Mouse (Mus musculus) midbrain, embryonic 13.5 days (tissue): ENCODE data around the gene Rph3a. TPM values are rescaled to one million over a fixed set of nuclear protein-coding genes. Genes with fewer than 3 reads are reported as not detected.
A peak's percentile ranks its signal among the peaks of the same experiment; 100 is the strongest.

ENCODE experiments used
- ATAC-seq: fragments of 200-750 bp; cut with Nextera tagmentation; 2 replicates; pipeline ENCODE4 v1.8.0; 2017; ENCODE audit warnings: mild to moderate bottlenecking, moderate TSS enrichment, moderate library complexity
- H3K27ac ChIP-seq: fragments of 300-500 bp; sonication (generic); 2 replicates; pipeline ENCODE4 v1.5.1; 2015; ENCODE audit warnings: inconsistent platforms, mild to moderate bottlenecking, moderate library complexity
- H3K27me3 ChIP-seq: fragments of 300-500 bp; sonication (generic); 2 replicates; pipeline ENCODE4 v1.6.1; 2015; ENCODE audit warnings: mild to moderate bottlenecking, inconsistent platforms
- H3K36me3 ChIP-seq: fragments of 300-500 bp; sonication (generic); 2 replicates; pipeline ENCODE4 v1.6.1; 2015; ENCODE audit warnings: mild to moderate bottlenecking, inconsistent platforms
- H3K4me1 ChIP-seq: fragments of 300-500 bp; sonication (generic); replicated peaks from 2 replicates; pipeline ENCODE4 v1.6.1; 2015; ENCODE audit warnings: inconsistent platforms
- H3K4me2 ChIP-seq: fragments of 300-500 bp; sonication (generic); replicated peaks from 2 replicates; pipeline ENCODE4 v1.6.1; 2015; ENCODE audit warnings: moderate library complexity, mild to moderate bottlenecking, inconsistent platforms
- H3K4me3 ChIP-seq: fragments of 300-500 bp; sonication (generic); replicated peaks from 2 replicates; pipeline ENCODE4 v1.5.1; 2015; ENCODE audit warnings: mild to moderate bottlenecking, inconsistent platforms
- H3K9ac ChIP-seq: fragments of 300-500 bp; sonication (generic); replicated peaks from 2 replicates; pipeline ENCODE4 v1.6.1; 2015; ENCODE audit warnings: mild to moderate bottlenecking, inconsistent platforms
- H3K9me3 ChIP-seq: fragments of 300-500 bp; sonication (generic); 2 replicates; pipeline ENCODE4 v1.6.1; 2016; ENCODE audit warnings: mild to moderate bottlenecking, inconsistent platforms
- WGBS: fragments of 180-500 bp; shearing (Covaris S2); methylation state at CpG from one replicate; pipeline ENCODE4 v1.1.7; 2015; 5-methylcytosine and 5-hydroxymethylcytosine counted together
- polyA plus RNA-seq: library from polyadenylated mRNA; unstranded; fragments of >200 nt; fragmentation: Nextera tagmentation; extraction: Ambion mirVana; gene quantifications from 2 replicates; pipeline ENCODE4 v1.2.1, GENCODE M21; 2015

The Rph3a gene
- polyA plus RNA-seq, 1 experiment from 2014 or later = 9.1 TPM

DNA sequence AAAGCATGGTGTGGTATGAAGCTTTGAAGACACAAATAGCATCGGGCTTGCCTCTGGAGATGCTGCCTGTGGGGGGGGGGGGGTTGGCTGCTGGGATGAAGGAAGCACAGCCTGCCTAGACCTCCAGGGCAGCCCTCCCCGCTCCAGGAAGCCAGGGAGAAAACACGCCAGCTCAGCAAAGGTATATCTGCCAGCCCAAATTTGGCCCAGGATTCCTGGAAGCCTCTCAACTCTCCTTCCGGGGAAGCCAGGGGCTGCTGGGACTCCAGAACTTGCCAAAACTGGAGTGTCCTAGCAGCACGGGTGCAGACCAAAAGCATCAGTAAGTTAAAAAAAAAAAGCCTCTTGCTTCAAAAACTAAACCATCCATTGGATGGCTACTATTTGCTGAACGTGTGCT is 37.6 kb downstream of the Rph3a start:
- Histone ChIP-seq H3K4me2 (no peak overlapping the region), H3K27me3 (no peaks in the 10 kb centered on the region; the same call in 1 of the 2 replicates), H3K9ac (no peak overlapping the region), H3K27ac (no peak overlapping the region), H3K4me3 (no peak overlapping the region), H3K9me3 (no peaks in the 10 kb centered on the region), H3K36me3 (no peaks in the 10 kb centered on the region), H3K4me1 (peaks cover 3% of the 10 kb centered on the region; the same call in 1 of the 2 replicates)
- WGBS = 88% methylated on average over 6 of the region's 6 CpGs
- ATAC-seq = no peak

DNA sequence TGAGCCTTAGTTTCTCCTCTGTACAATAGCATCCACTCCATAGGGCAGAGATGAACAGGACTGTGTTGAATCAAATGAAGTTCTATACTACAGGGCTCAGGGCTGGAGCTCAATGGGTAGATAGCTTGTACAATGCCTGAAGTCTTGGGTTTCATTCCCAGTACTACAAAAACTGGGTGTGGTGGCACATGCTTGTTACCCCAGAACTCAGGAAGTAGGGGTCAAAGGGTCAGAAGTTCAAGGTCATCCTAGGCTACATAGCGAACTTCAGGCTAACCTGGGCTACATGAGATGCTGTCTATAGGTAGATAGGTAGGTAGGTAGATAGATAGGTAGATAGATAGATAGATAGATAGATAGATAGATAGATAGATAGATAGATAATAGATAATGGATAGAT is 38.6 kb downstream of the Rph3a start:
- Histone ChIP-seq H3K36me3 (no peaks in the 10 kb centered on the region), H3K9ac (no peak overlapping the region), H3K4me2 (no peak overlapping the region), H3K9me3 (no peaks in the 10 kb centered on the region), H3K27ac (no peak overlapping the region), H3K27me3 (no peaks in the 10 kb centered on the region; the same call in 1 of the 2 replicates), H3K4me3 (no peak overlapping the region), H3K4me1 (peaks cover 3% of the 10 kb centered on the region; the same call in 1 of the 2 replicates)
- ATAC-seq = no peak
- WGBS = 78% methylated on average over 1 of the region's 1 CpGs

DNA sequence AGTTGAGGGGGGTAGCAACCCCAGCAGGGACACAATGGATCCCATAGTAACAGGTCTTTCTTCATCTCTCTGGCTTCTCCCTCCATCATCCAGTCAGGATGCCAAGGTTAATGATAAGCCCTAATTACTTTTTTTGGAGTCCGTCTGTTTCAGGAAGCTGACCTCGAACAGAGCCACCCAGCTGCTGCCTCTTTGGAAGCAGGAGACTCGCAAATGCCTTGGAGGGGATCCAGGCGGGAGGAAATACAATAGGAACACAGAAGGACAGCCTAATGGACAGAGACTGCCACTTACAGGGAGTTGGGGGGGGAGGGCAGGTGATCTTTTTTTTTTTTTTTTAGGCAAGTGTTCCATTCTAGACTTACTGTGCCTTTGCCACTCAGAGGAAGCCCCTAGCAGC is 40.2 kb downstream of the Rph3a start:
- ATAC-seq = no peak
- Histone ChIP-seq H3K36me3 (no peaks in the 10 kb centered on the region), H3K4me3 (no peak overlapping the region), H3K27ac (no peak overlapping the region), H3K4me1 (peaks cover 3% of the 10 kb centered on the region; the same call in 1 of the 2 replicates), H3K4me2 (no peak overlapping the region), H3K27me3 (no peaks in the 10 kb centered on the region; the same call in 1 of the 2 replicates), H3K9me3 (no peaks in the 10 kb centered on the region), H3K9ac (no peak overlapping the region)
- WGBS = 30% methylated on average over 4 of the region's 4 CpGs

DNA sequence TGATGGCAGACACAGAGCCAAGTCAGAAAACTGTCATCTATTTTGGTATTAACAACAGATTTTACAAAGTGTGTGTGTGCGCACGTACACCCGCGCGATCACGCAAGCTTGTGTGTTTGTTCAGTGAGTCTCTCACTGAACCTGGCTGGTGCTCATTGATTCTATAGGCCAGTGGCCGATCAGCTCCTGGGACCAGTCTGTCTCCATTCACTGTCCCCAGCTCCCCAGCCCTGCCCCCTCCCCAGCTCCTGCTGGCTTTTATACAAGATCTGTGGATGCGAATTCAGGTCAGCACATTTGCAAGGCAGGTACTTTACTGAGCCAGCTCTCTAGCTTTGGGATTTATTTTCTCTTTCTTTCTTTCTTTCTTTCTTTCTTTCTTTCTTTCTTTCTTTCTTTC is 41.1 kb downstream of the Rph3a start:
- Histone ChIP-seq H3K9ac (no peak overlapping the region), H3K36me3 (no peaks in the 10 kb centered on the region), H3K27me3 (no peaks in the 10 kb centered on the region; the same call in 1 of the 2 replicates), H3K9me3 (no peaks in the 10 kb centered on the region), H3K27ac (no peak overlapping the region), H3K4me1 (peaks cover 3% of the 10 kb centered on the region; the same call in 1 of the 2 replicates), H3K4me2 (no peak overlapping the region), H3K4me3 (no peak overlapping the region)
- ATAC-seq = no peak
- WGBS = 82% methylated on average over 8 of the region's 8 CpGs

GRCm38 (mm10) chr5:120968134-120968532 is 41.8 kb downstream of the Rph3a start:
- H3K4me1 ChIP-seq = peaks cover 3% of the 10 kb centered on the region; the same call in 1 of the 2 replicates
- H3K4me2 ChIP-seq = no peak overlapping the region
- H3K4me3 ChIP-seq = no peak overlapping the region
- no peaks in the 10 kb centered on the region for H3K9me3 ChIP-seq
- no peak overlapping the region for H3K9ac ChIP-seq
- WGBS = 69% methylated on average over 4 of the region's 4 CpGs
- no peak for ATAC-seq
- H3K36me3 ChIP-seq = no peaks in the 10 kb centered on the region
- H3K27me3 ChIP-seq = no peaks in the 10 kb centered on the region; the same call in 1 of the 2 replicates
- H3K27ac ChIP-seq = no peak overlapping the region

GRCm38 (mm10) chr5:120967355-120968133 is 42.3 kb downstream of the Rph3a start:
- no peak for ATAC-seq
- H3K9ac ChIP-seq = no peak overlapping the region
- no peak overlapping the region for H3K27ac ChIP-seq

DNA sequence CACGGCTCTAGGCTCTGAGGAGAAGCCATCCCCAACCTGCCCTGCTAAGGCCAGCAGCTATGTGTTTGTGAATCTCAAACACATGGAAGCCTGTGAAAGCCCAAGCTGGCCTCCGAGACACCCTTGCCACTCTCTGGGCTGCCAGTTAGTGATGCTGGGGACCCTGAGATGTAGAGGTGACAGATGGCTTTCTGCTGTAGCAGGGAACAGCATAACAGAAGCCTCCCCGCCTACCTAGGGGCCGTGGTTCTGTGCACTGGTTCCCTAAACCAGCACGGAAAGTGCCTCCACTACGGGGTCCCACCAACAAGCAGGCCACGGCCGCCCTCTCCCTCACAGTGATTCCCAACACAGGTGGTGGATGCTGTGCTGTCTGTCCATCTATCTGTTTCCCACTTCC is 43.0 kb downstream of the Rph3a start:
- Histone ChIP-seq H3K9me3 (no peaks in the 10 kb centered on the region), H3K4me2 (no peak overlapping the region), H3K4me3 (no peak overlapping the region), H3K4me1 (peaks cover 3% of the 10 kb centered on the region; the same call in 1 of the 2 replicates), H3K36me3 (no peaks in the 10 kb centered on the region), H3K27me3 (no peaks in the 10 kb centered on the region; the same call in 1 of the 2 replicates), H3K9ac (no peak overlapping the region), H3K27ac (no peak overlapping the region)
- WGBS = 86% methylated on average over 8 of the region's 8 CpGs
- ATAC-seq = no peak

More at GRCm38 (mm10) chr5:120967355-120968133, 42.3 kb downstream of the Rph3a start:
- Histone ChIP-seq H3K4me2 (no peak overlapping the region), H3K4me1 (peaks cover 3% of the 10 kb centered on the region; the same call in 1 of the 2 replicates), H3K27me3 (no peaks in the 10 kb centered on the region; the same call in 1 of the 2 replicates), H3K4me3 (no peak overlapping the region), H3K9me3 (no peaks in the 10 kb centered on the region), H3K36me3 (no peaks in the 10 kb centered on the region)
- 86% methylated on average over 13 of the region's 13 CpGs for WGBS

DNA sequence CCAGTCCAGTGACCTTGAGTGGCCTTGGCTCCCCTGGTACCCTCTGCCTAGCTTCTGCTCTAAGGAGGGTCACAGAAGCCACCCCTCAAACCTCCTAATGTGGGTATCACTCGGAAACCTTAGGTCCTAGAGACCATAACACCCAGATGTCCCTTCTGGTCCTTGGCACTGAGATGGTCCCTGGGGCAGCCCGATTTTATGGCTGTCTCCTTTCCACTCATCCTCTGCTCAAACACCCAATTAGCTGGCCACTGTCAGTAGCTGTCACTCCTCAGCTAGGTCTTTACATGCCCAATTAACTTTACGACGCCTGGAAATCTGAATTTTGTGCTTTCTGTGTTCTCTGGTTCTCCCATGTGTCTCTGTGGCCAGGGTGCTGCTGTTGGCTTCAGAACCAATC is 43.7 kb downstream of the Rph3a start:
- Histone ChIP-seq H3K4me2 (no peak overlapping the region), H3K4me3 (no peak overlapping the region), H3K36me3 (no peaks in the 10 kb centered on the region), H3K27ac (no peak overlapping the region), H3K27me3 (no peaks in the 10 kb centered on the region; the same call in 1 of the 2 replicates), H3K4me1 (peaks cover 3% of the 10 kb centered on the region; the same call in 1 of the 2 replicates), H3K9me3 (no peaks in the 10 kb centered on the region), H3K9ac (no peak overlapping the region)
- no peak for ATAC-seq
- WGBS = 79% methylated on average over 4 of the region's 4 CpGs

- no peak overlapping the region for H3K4me3 ChIP-seq
- no peaks in the 10 kb centered on the region for H3K36me3 ChIP-seq
- no peak overlapping the region for H3K27ac ChIP-seq
- no peak overlapping the region for H3K4me2 ChIP-seq
- H3K4me1 ChIP-seq = no peaks in the 10 kb centered on the region
- no peaks in the 10 kb centered on the region for H3K9me3 ChIP-seq
- no peak overlapping the region for H3K9ac ChIP-seq
- no peak for ATAC-seq
- no peaks in the 10 kb centered on the region for H3K27me3 ChIP-seq
- WGBS = 56% methylated on average over 4 of the region's 4 CpGs
These were observed 48.9 kb downstream of the Rph3a start for GRCm38 (mm10) chr5:120961004-120961403.

GRCm38 (mm10) chr5:120953974-120954373 is 55.9 kb downstream of the Rph3a start:
- H3K36me3 ChIP-seq = no peaks in the 10 kb centered on the region
- WGBS = 18% methylated on average over 5 of the region's 5 CpGs
- no peak overlapping the region for H3K9ac ChIP-seq
- no peak overlapping the region for H3K4me3 ChIP-seq
- H3K27ac ChIP-seq = no peak overlapping the region
- ATAC-seq = peak; percentile 37; the same call in 1 of the 2 replicates
- no peaks in the 10 kb centered on the region for H3K27me3 ChIP-seq
- no peaks in the 10 kb centered on the region for H3K4me1 ChIP-seq
- H3K9me3 ChIP-seq = no peaks in the 10 kb centered on the region
- H3K4me2 ChIP-seq = no peak overlapping the region

DNA sequence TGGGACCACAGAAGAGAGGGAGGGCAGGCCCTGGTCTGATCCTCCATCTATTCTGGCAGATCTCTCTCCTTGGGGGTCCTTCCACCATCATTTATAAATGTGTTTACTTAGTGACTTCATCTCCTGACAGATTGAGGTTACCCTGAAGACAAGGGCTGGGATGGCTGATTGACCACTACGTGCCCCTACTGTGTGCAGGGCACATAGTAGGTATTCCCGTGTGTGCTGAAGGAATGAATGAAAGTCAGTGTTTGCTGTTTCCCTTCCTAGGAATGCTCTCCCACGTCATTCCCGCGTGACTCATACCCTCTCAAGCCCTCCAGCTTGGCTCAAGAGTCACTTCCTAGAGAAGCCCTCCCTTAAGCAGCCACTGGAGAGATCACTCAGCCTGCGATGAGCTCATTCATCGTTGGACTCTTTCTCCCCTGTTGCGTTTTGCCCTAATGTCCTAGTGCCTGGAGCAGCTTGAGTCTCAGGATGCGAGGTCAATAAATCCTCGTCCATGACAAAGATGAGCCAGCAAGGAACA is 57.6 kb downstream of the Rph3a start:
- H3K9me3 ChIP-seq = no peaks in the 10 kb centered on the region
- no peaks in the 10 kb centered on the region for H3K36me3 ChIP-seq
- H3K4me1 ChIP-seq = no peaks in the 10 kb centered on the region
- H3K4me3 ChIP-seq = no peak overlapping the region
- no peak for ATAC-seq
- 76% methylated on average over 10 of the region's 10 CpGs for WGBS
- no peak overlapping the region for H3K4me2 ChIP-seq
- no peak overlapping the region for H3K9ac ChIP-seq
- no peaks in the 10 kb centered on the region for H3K27me3 ChIP-seq
- H3K27ac ChIP-seq = no peak overlapping the region

DNA sequence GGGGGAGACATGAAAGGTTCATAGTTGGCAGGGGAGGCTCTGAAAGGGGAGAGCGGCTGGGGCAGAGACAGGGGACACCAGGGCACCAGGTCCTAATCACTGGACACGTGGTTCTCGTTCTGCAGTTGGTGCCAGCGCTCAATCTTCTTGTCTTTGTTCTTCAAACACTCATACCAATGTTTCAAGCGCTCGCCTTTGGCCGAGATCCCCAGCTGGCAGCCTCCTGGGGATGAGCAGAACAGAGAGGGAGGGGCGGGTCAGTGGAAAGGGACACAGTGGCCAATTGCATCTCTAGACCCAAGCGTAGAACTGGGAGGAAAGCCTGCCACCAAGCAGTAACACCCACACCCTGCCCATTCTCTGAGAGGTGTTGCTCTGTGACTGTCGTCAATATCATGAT is 67.8 kb downstream of the Rph3a start:
- WGBS = 65% methylated on average over 10 of the region's 10 CpGs

More for the DNA sequence above, 67.8 kb downstream of the Rph3a start:
- no peak for ATAC-seq
- Histone ChIP-seq H3K9ac (no peak overlapping the region), H3K4me3 (no peak overlapping the region), H3K9me3 (no peaks in the 10 kb centered on the region), H3K4me2 (no peak overlapping the region), H3K27me3 (no peaks in the 10 kb centered on the region), H3K4me1 (peaks cover 10% of the 10 kb centered on the region; the same call in 1 of the 2 replicates), H3K36me3 (no peaks in the 10 kb centered on the region), H3K27ac (no peak overlapping the region)
